In genomic region chr12:38780955-38781304, GRCm38 (mm10) we compare ENCODE assay signal across 8 mouse cellular contexts. TPM values are rescaled to one million over a fixed set of nuclear protein-coding genes. Genes with fewer than 3 reads are reported as not detected.
DNase-seq lines count a peak whose midpoint lies in the region; ATAC-seq and TF ChIP-seq lines count a peak whose summit lies in the region.

No protein-coding gene starts in this region.

- 1% methylated on average over 11 of the region's 11 CpGs for WGBS in forebrain, embryonic 15.5 days
- WGBS in intestine, embryonic 14.5 days, result 0% methylated on average over 11 of the region's 11 CpGs
- 1% methylated on average over 11 of the region's 11 CpGs for WGBS in liver, embryonic 13.5 days (ENCODE audit: insufficient replicate concordance)
- WGBS in olfactory bulb, adult 2 months, result 1% methylated on average over 11 of the region's 11 CpGs

- no peak for TF ChIP-seq CTCF in olfactory bulb, adult 2 months (IDR thresholded peaks at IDR 0.05; ENCODE audit: insufficient read depth, low read depth, low read length)

- intact Hi-C loops in heart, postnatal 25 days (cut with DNase I), result no loop called here

- H3K36me3 ChIP-seq in forebrain, embryonic 15.5 days, result no peaks in the 10 kb centered on the region
- no peaks in the 10 kb centered on the region for H3K36me3 ChIP-seq in intestine, embryonic 14.5 days (ENCODE audit: control insufficient read depth, insufficient read depth, low read length)
- H3K36me3 ChIP-seq in liver, embryonic 13.5 days, result no peaks in the 10 kb centered on the region

- no peaks in the 10 kb centered on the region for H3K9me3 ChIP-seq in forebrain, embryonic 15.5 days
- H3K9me3 ChIP-seq in intestine, embryonic 14.5 days (ENCODE audit: control insufficient read depth, low read length), result no peaks in the 10 kb centered on the region
- no peaks in the 10 kb centered on the region for H3K9me3 ChIP-seq in liver, embryonic 13.5 days (replicated peaks)

- H3K27me3 ChIP-seq in forebrain, embryonic 15.5 days, result no peaks in the 10 kb centered on the region
- H3K27me3 ChIP-seq in intestine, embryonic 14.5 days (replicated peaks; ENCODE audit: control insufficient read depth, insufficient read depth, low read length), result no peaks in the 10 kb centered on the region
- H3K27me3 ChIP-seq in liver, embryonic 13.5 days, result no peaks in the 10 kb centered on the region

- peak; percentile 92 for DNase-seq in heart, adult 11 months
- DNase-seq in heart, postnatal 25 days (ENCODE audit: low spot score), result no peak
- DNase-seq in intestine, embryonic 14.5 days (ENCODE audit: low spot score), result peak; percentile 61
- DNase-seq in liver, embryonic 13.5 days, result no peak
- no peak for DNase-seq in ovary, postnatal 36 days (ENCODE audit: low spot score)

- H3K4me3 ChIP-seq in forebrain, embryonic 15.5 days, result peak overlapping the region; percentile 78
- H3K4me3 ChIP-seq in intestine, embryonic 14.5 days (ENCODE audit: low read depth, low read length), result peak overlapping the region; percentile 68
- peak overlapping the region; percentile 59 for H3K4me3 ChIP-seq in liver, embryonic 13.5 days (replicated peaks)
- H3K4me3 ChIP-seq in olfactory bulb, adult 2 months (ENCODE audit: insufficient read depth, low read depth, low read length), result peak overlapping the region; percentile 56

- ATAC-seq in cerebellum, adult (ENCODE audit: insufficient number of reproducible peaks, low FRiP score, low TSS enrichment), result peak; percentile 23; the same call in 1 of the 2 replicates
- no peak for ATAC-seq in forebrain, embryonic 15.5 days (replicated peaks)
- no peak for ATAC-seq in intestine, embryonic 14.5 days (replicated peaks; ENCODE audit: low FRiP score, low TSS enrichment, low read depth)
- no peak for ATAC-seq in liver, embryonic 13.5 days (ENCODE audit: low read depth)

- TF ChIP-seq POLR2A in olfactory bulb, adult 2 months (IDR thresholded peaks at IDR 0.05; ENCODE audit: insufficient read depth, low read depth, low read length), result no peak

- H3K4me1 ChIP-seq in forebrain, embryonic 15.5 days, result peaks cover 25% of the 10 kb centered on the region
- 0 out of 2 replicates have a peak, but pooled peaks cover 6% of the 10 kb centered on the region for H3K4me1 ChIP-seq in intestine, embryonic 14.5 days (replicated peaks; ENCODE audit: control insufficient read depth, insufficient read depth, low read length)
- H3K4me1 ChIP-seq in liver, embryonic 13.5 days (replicated peaks), result peaks cover 9% of the 10 kb centered on the region; the same call in 1 of the 2 replicates
- H3K4me1 ChIP-seq in olfactory bulb, adult 2 months (ENCODE audit: control insufficient read depth, insufficient read depth, low read length), result no peaks in the 10 kb centered on the region

- H3K4me2 ChIP-seq in forebrain, embryonic 15.5 days (replicated peaks), result peak overlapping the region; percentile 100
- H3K4me2 ChIP-seq in intestine, embryonic 14.5 days (ENCODE audit: low read length), result peak overlapping the region; percentile 97
- H3K4me2 ChIP-seq in liver, embryonic 13.5 days, result peak overlapping the region; percentile 76

- peak overlapping the region; percentile 52 for H3K9ac ChIP-seq in forebrain, embryonic 15.5 days (replicated peaks)
- peak overlapping the region; percentile 52 for H3K9ac ChIP-seq in intestine, embryonic 14.5 days (ENCODE audit: low read length)
- H3K9ac ChIP-seq in liver, embryonic 13.5 days, result no peak overlapping the region

- peak overlapping the region; percentile 91; the same call in 1 of the 2 replicates for H3K27ac ChIP-seq in forebrain, embryonic 15.5 days (replicated peaks)
- peak overlapping the region; percentile 95; the same call in 1 of the 2 replicates for H3K27ac ChIP-seq in intestine, embryonic 14.5 days (ENCODE audit: low read depth)
- no peak overlapping the region for H3K27ac ChIP-seq in liver, embryonic 13.5 days
- H3K27ac ChIP-seq in olfactory bulb, adult 2 months (ENCODE audit: insufficient read depth, low read depth, low read length), result peak overlapping the region; percentile 96

RNA-seq across cellular contexts. Expression of gene Etv1, which starts 1.8 kb away (rescaled TPM):
- 10 to 100 TPM in 1 of 2 experiments, 1 to 10 TPM in 1; 9.6 to 10.6 TPM for total RNA-seq in heart, postnatal 25 days (2021)
- 39.3 and 39.5 TPM in 2 replicates for polyA plus RNA-seq in forebrain, embryonic 15.5 days (2015; fragmentation: Nextera tagmentation; extraction: Ambion mirVana)
- 48.1 and 58.1 TPM in 2 replicates for polyA plus RNA-seq in intestine, embryonic 14.5 days (2014; fragmentation: Nextera tagmentation; extraction: Ambion mirVana)
- 0.31 and 1.3 TPM in 2 replicates for polyA plus RNA-seq in liver, embryonic 13.5 days (2015; fragmentation: Nextera tagmentation; extraction: Ambion mirVana)
- polyA plus RNA-seq in olfactory bulb, adult 2 months (2012; ENCODE audit: insufficient read depth, insufficient read length, low replicate concordance, missing spikeins), result not detected in 2 replicates

Comparison
In these comparisons a context has a peak if more than half of its experiments do, and no peak if none do; other contexts are left out.
1. DNase-seq: peak in heart, adult 11 months (single experiment) and intestine, embryonic 14.5 days (single experiment); none in heart, postnatal 25 days (single experiment), liver, embryonic 13.5 days (single experiment) and ovary, postnatal 36 days (single experiment).
2. Peak in every context shown above with its lines, with median percentiles within 50 percentile points of each other: H3K4me2 ChIP-seq and H3K4me3 ChIP-seq.